Mouse (Mus musculus): ENCODE data around the gene Fgfr4. TPM values are rescaled to one million over a fixed set of nuclear protein-coding genes. Genes with fewer than 3 reads are reported as not detected.
A peak's percentile ranks its signal among the peaks of the same experiment; 100 is the strongest.

Fgfr4 gene
- polyA plus RNA-seq, 1 experiment, result 0.16 TPM

DNA sequence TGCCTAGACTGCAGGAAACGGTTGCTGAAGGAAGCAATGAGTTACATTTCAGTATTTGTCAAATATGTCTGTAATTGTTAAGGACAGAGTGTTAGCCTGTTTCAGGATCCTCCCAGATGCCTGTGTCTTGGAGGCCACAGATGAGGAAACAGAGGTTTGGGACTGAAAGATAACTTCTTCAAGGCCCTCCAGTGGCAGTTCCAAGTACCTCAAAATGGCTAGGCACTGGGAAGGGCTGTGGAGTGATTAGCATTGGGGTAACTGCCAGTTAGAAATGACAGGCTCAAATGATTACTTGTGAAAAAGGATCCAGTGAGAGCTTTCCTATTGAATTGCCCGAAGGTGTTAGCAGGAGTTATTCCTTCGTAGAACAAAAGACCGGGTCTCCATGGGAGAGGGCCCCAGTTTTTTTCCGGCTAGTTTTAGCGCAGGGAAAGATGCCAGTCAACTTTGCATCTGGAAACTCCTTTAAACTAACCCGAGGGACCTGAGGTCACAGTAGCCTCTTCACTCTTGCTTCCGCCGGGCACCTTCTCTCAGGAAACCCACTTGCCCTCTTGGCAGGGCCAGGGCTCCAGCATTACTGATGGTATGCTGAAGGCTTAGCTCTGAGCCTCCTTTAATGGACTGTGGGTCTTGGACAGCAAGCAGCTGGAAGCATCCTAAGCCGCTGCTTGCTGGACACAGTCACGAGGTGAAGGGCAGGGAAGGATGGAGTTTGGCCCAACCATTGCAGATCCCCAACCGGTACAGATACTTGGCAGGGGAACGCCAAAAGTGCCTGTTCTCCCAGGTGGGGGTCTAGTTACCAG lies 56.6 kb downstream of the Fgfr4 start:
- no peak for TF ChIP-seq POLR2A (IDR thresholded peaks at IDR 0.05; ENCODE audit: borderline replicate concordance, insufficient read depth, low read length)
- TF ChIP-seq CTCF (IDR thresholded peaks at IDR 0.05; ENCODE audit: borderline replicate concordance, insufficient read depth, low read depth, low read length), result no peak
- peak in 1 of 2 experiments; percentile 20 for DNase-seq
- Histone ChIP-seq H3K4me1 (ENCODE audit: control insufficient read depth, insufficient read depth, low read length) (peaks cover 7% of the 10 kb centered on the region; the same call in 1 of the 2 replicates), H3K27me3 (ENCODE audit: control insufficient read depth, insufficient read depth, low read length) (no peaks in the 10 kb centered on the region), H3K4me3 (replicated peaks; ENCODE audit: insufficient read depth, low read depth, low read length) (no peak overlapping the region), H3K27ac (ENCODE audit: insufficient read depth, low read length) (0 out of 2 replicates have a peak overlapping the region, but pooled peaks have one; percentile 99)
- 75% methylated on average over 13 of the region's 13 CpGs for WGBS

DNA sequence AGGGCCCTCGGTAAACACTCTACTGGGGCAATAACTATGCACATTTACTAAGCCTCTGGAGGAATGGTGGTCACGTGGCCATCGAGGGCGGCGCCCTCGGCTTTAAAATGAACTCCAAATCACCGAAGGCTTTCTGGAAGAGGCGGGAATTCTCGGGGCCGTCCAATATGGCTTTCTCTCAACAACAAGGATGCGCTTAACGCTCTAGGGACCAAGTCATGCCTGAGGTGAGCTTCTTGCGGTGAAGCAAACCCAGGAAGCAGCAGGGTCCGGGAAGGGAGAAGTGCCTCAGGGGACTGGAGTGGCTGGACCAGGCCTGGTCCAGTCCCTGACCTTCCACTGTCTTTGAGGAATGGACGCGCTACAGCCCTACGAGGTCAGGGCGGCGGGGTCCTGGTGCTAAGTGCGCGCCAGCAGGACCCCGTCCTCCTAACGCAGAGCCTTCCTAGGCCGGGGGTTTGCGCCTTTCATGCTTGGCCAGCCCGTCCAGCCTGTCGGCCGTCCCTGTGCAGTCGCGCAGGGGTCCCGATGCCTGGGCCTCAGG lies 57.3 kb downstream of the Fgfr4 start, which contains the start of gene Nsd1:
Gene Nsd1, plus strand, starts transcription at position 134 of the 544 bp plus-strand sequence.
- DNase-seq, result no peak
- 44% methylated on average over 31 of the region's 31 CpGs for WGBS
- no peak for TF ChIP-seq POLR2A (IDR thresholded peaks at IDR 0.05; ENCODE audit: borderline replicate concordance, insufficient read depth, low read length)
- no peak for TF ChIP-seq CTCF (IDR thresholded peaks at IDR 0.05; ENCODE audit: borderline replicate concordance, insufficient read depth, low read depth, low read length)
- Histone ChIP-seq H3K4me1 (ENCODE audit: control insufficient read depth, insufficient read depth, low read length) (peaks cover 7% of the 10 kb centered on the region; the same call in 1 of the 2 replicates), H3K27me3 (ENCODE audit: control insufficient read depth, insufficient read depth, low read length) (no peaks in the 10 kb centered on the region), H3K27ac (ENCODE audit: insufficient read depth, low read length) (peak within 1 kb of the TSS; percentile 99), H3K4me3 (replicated peaks; ENCODE audit: insufficient read depth, low read depth, low read length) (peak within 1 kb of the TSS; percentile 62)

DNA sequence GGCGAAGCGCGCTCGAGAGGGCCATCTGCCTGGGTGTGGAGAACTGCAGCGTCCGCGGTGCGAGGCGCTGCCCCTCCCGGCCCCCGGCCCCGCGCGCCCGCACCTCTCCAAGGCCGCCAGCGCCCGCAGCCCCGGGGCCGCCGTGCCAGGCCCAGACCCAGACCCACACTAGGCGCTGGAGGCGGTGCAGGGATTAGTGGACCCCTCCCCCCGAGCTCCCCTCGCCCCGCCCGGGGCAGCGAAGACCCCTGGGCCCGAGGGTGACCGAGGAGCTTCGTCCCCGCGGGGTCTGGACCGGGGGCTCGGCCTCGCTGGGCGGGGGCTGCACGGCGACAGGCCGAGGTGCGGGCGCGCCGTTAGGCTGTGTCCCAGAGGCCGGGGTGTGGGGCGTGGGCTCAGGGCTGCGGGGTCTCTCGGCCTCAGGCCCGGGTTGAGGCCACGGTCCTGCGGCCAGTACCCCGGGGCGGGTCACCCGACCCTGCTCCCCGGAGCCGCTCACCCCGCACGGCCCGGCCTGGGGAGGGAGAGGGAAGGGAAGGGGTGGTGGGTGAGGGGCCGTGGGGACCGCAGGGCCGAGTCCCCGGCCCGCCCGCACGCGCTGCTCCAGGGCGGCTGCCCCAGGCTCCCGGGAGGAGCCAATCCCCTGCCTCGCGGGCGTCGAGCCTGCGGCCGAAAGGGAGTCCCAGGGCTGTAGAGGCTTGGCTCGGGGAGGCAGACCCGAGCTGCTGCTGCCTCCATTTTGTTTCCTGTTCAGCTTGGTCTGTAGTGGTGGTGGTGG lies 57.9 kb downstream of the Fgfr4 start:
- TF ChIP-seq POLR2A (IDR thresholded peaks at IDR 0.05; ENCODE audit: borderline replicate concordance, insufficient read depth, low read length), result 0 out of 2 replicates have a peak, but pooled peaks have one; percentile 14
- no peak for TF ChIP-seq CTCF (IDR thresholded peaks at IDR 0.05; ENCODE audit: borderline replicate concordance, insufficient read depth, low read depth, low read length)
- 2% methylated on average over 60 of the region's 77 CpGs for WGBS
- Histone ChIP-seq H3K27me3 (ENCODE audit: control insufficient read depth, insufficient read depth, low read length) (no peaks in the 10 kb centered on the region), H3K27ac (ENCODE audit: insufficient read depth, low read length) (peak overlapping the region; percentile 99), H3K4me1 (ENCODE audit: control insufficient read depth, insufficient read depth, low read length) (peaks cover 9% of the 10 kb centered on the region; the same call in 1 of the 2 replicates), H3K4me3 (replicated peaks; ENCODE audit: insufficient read depth, low read depth, low read length) (peak overlapping the region; percentile 62)
- peak; percentile 69 to 86 for DNase-seq

DNA sequence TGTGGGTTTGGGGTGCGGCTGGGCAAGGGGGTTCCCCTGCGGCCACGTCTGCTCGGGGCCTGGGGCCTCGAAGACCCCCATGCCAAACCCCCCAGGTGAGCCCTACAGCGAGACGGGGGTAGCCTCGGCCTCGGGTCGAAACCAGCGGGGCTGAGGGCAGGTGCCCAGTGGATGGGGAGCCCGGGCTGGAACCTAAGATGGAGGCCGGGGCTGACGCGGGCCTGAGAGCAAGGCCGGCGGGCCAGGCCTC lies 58.5 kb downstream of the Fgfr4 start:
- Histone ChIP-seq H3K4me1 (ENCODE audit: control insufficient read depth, insufficient read depth, low read length) (peaks cover 9% of the 10 kb centered on the region; the same call in 1 of the 2 replicates), H3K27me3 (ENCODE audit: control insufficient read depth, insufficient read depth, low read length) (no peaks in the 10 kb centered on the region), H3K4me3 (replicated peaks; ENCODE audit: insufficient read depth, low read depth, low read length) (peak overlapping the region; percentile 62), H3K27ac (ENCODE audit: insufficient read depth, low read length) (peak overlapping the region; percentile 99)
- 2% methylated on average over 17 of the region's 17 CpGs for WGBS
- TF ChIP-seq POLR2A (IDR thresholded peaks at IDR 0.05; ENCODE audit: borderline replicate concordance, insufficient read depth, low read length) (no peak), CTCF (IDR thresholded peaks at IDR 0.05; ENCODE audit: borderline replicate concordance, insufficient read depth, low read depth, low read length) (no peak)
- DNase-seq, result no peak

DNA sequence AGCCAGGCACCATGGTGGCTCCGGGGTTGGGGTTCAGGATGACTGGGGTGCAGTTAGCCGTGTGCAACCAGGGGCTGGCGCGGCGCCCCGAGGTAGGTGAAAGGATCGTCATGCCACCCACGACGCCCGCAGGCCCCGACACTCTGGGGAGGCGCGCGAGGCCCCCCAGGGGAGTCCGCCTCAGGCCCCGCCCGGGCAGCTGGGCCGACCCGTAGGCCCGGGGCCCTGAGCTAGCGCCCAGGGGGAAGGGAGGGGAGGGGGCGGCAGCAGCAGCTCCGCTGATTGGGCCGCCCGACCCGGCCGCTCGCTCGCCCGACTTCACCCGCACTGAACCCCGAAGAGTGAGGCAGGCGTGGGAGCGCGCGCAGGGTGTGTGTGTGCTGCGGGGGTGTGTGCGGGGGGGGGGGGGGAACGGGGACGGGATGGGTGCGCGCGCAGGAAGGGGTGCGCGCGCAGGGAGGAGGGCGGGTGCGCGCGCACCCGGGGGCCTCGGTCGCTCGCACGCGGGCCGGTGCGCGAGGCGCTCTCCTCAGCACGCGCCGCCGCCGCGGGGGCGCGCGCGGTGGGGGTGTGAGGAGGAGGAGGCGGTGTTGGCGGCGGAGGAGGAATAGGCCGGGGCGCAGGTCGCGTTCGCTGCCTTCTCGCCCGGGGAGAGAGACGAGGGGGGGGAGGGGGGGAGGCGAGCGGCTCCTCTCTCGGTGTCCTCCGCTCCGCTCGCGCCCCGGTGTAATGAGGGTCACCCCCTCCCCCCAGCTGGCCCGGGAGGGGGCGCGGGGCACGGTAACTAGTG lies 59.0 kb downstream of the Fgfr4 start:
- Histone ChIP-seq H3K4me3 (replicated peaks; ENCODE audit: insufficient read depth, low read depth, low read length) (peak overlapping the region; percentile 87), H3K27ac (ENCODE audit: insufficient read depth, low read length) (peak overlapping the region; percentile 99), H3K27me3 (ENCODE audit: control insufficient read depth, insufficient read depth, low read length) (no peaks in the 10 kb centered on the region), H3K4me1 (ENCODE audit: control insufficient read depth, insufficient read depth, low read length) (peaks cover 9% of the 10 kb centered on the region; the same call in 1 of the 2 replicates)
- 2% methylated on average over 45 of the region's 93 CpGs for WGBS
- TF ChIP-seq CTCF (IDR thresholded peaks at IDR 0.05; ENCODE audit: borderline replicate concordance, insufficient read depth, low read depth, low read length) (no peak), POLR2A (IDR thresholded peaks at IDR 0.05; ENCODE audit: borderline replicate concordance, insufficient read depth, low read length) (peak; percentile 69)
- DNase-seq, result peak; percentile 88 to 89

DNA sequence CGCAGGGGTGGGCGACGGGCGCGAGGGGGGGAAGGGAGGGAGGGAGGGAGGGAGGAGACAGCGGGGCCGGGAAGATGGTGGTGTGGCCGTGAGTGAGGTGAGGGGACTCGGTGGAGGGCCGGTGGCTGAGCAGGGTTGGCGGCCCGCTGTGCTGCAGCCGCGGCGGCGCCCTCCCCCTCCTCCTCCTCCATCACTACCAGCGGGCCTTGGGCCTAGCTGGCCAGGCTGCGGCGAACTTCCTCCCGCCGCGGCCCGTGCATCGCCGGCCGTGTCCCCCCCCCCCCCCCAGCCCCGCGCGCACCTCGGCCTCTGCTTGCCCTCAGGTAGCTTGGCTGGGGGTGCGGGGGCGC lies 59.5 kb downstream of the Fgfr4 start:
- H3K27ac ChIP-seq (ENCODE audit: insufficient read depth, low read length), result peak overlapping the region; percentile 97
- TF ChIP-seq CTCF (IDR thresholded peaks at IDR 0.05; ENCODE audit: borderline replicate concordance, insufficient read depth, low read depth, low read length) (no peak), POLR2A (IDR thresholded peaks at IDR 0.05; ENCODE audit: borderline replicate concordance, insufficient read depth, low read length) (no peak)

More for the DNA sequence above, 59.5 kb downstream of the Fgfr4 start:
- DNase-seq, result peak in 1 of 2 experiments; percentile 70
- Histone ChIP-seq H3K4me3 (replicated peaks; ENCODE audit: insufficient read depth, low read depth, low read length) (peak overlapping the region; percentile 87), H3K4me1 (ENCODE audit: control insufficient read depth, insufficient read depth, low read length) (peaks cover 9% of the 10 kb centered on the region; the same call in 1 of the 2 replicates), H3K27me3 (ENCODE audit: control insufficient read depth, insufficient read depth, low read length) (no peaks in the 10 kb centered on the region)
- 0% methylated on average over 8 of the region's 32 CpGs for WGBS

All from cerebellum, adult 2 months (tissue).